Mouse (Mus musculus): Measurements from ENCODE around the gene Arhgef18.

Arhgef18 gene

DNA sequence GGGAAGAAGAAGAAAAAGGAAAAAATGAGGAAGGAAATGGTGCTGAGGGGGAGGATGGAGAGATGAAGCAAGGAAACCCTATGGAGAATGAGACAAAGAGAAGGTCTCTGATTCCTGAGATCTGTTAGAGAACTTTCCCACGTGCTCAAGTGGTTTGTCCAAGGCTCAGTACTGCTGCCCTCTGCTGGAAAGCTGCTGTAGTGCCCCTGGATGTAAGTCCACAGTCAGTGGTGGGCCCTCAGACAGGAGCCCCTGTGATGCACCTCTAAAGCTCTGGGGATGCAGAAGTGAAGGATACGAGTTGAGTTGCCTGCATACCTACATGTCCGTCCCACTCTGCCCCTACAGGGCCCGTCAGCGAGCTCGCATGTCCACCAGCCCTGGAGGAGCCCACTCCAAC is 5.5 kb upstream of the Arhgef18 start:
- H3K36me3 ChIP-seq (ENCODE audit: insufficient read depth, low read length), result no peaks in the 10 kb centered on the region
- peaks cover 45% of the 10 kb centered on the region for H3K4me1 ChIP-seq (replicated peaks; ENCODE audit: low read depth, low read length)
- peak overlapping the region; percentile 20; the same call in 1 of the 2 replicates for H3K4me3 ChIP-seq (replicated peaks; ENCODE audit: low read length)
- peaks cover 18% of the 10 kb centered on the region for H3K27me3 ChIP-seq (ENCODE audit: insufficient read depth, low read length)
- TF ChIP-seq CTCF (conservative IDR thresholded peaks at IDR 0.05; ENCODE audit: low read length), result peak; percentile 60
- no peak for TF ChIP-seq POU5F1 (IDR thresholded peaks at IDR 0.05; ENCODE audit: borderline replicate concordance, low read length)
- TF ChIP-seq NANOG (IDR thresholded peaks at IDR 0.05; ENCODE audit: borderline replicate concordance, low read length), result no peak
- no peaks in the 10 kb centered on the region for H3K9me3 ChIP-seq (ENCODE audit: low read length)

DNA sequence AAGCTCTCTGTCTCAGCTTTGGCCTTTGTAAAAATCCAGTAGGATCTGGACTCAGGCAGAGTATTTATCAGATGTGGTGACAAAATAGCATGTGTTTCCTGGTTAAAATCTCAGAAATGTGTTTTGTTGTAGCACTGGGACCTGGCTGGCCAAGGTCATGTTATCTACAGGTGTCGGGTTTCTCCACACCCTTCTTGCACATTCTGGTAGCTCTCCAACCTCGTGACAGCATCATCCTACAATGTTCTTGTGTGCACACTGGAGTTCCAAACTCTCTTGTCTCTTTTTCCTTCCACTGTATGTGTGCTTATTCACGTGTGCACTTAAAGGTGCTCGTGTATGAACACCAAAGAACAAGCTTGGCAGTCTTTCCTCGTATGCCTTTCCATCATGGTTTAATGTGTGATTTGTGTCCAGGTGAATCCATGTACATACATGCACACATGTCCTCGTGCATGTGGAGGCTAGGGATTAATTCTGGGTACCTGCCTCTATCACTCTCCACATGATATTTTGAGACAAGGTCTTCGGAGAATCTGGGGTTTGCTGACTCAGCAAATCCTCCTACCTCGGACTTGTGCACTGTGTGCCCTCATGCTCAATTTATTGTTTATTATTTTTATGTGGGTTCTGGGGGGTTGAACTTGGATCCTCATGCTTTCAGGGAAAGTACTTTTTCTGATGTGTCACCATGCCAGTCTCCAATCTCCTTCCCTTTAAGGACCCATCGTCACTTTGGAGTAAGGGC is 4.0 kb upstream of the Arhgef18 start:
- no peaks in the 10 kb centered on the region for H3K9me3 ChIP-seq (ENCODE audit: low read length)
- no peak overlapping the region for H3K4me3 ChIP-seq (replicated peaks; ENCODE audit: low read length)
- TF ChIP-seq NANOG (IDR thresholded peaks at IDR 0.05; ENCODE audit: borderline replicate concordance, low read length) (no peak), CTCF (conservative IDR thresholded peaks at IDR 0.05; ENCODE audit: low read length) (no peak), POU5F1 (IDR thresholded peaks at IDR 0.05; ENCODE audit: borderline replicate concordance, low read length) (no peak)
- H3K27me3 ChIP-seq (ENCODE audit: insufficient read depth, low read length), result peaks cover 18% of the 10 kb centered on the region
- 0 out of 2 replicates have a peak, but pooled peaks cover under 1% of the 10 kb centered on the region for H3K36me3 ChIP-seq (ENCODE audit: insufficient read depth, low read length)
- peaks cover 52% of the 10 kb centered on the region for H3K4me1 ChIP-seq (replicated peaks; ENCODE audit: low read depth, low read length)

- no peak overlapping the region for H3K4me3 ChIP-seq (replicated peaks; ENCODE audit: low read length)
These were observed 3.3 kb upstream of the Arhgef18 start for GRCm38 (mm10) chr8:3389506-3389905.

GRCm38 (mm10) chr8:3392293-3392692 is 513 bp upstream of the Arhgef18 start:
- TF ChIP-seq POU5F1 (IDR thresholded peaks at IDR 0.05; ENCODE audit: borderline replicate concordance, low read length) (no peak), NANOG (IDR thresholded peaks at IDR 0.05; ENCODE audit: borderline replicate concordance, low read length) (no peak), CTCF (conservative IDR thresholded peaks at IDR 0.05; ENCODE audit: low read length) (no peak)
- H3K4me3 ChIP-seq (replicated peaks; ENCODE audit: low read length), result peak overlapping the region; percentile 96
- no peaks in the 10 kb centered on the region for H3K27me3 ChIP-seq (ENCODE audit: insufficient read depth, low read length)
- H3K36me3 ChIP-seq (ENCODE audit: insufficient read depth, low read length), result peaks cover 17% of the 10 kb centered on the region
- H3K9me3 ChIP-seq (ENCODE audit: low read length), result no peaks in the 10 kb centered on the region
- peaks cover 73% of the 10 kb centered on the region for H3K4me1 ChIP-seq (replicated peaks; ENCODE audit: low read depth, low read length)

More at GRCm38 (mm10) chr8:3389506-3389905, 3.3 kb upstream of the Arhgef18 start:
- Histone ChIP-seq H3K4me1 (replicated peaks; ENCODE audit: low read depth, low read length) (peaks cover 58% of the 10 kb centered on the region), H3K27me3 (ENCODE audit: insufficient read depth, low read length) (peaks cover 12% of the 10 kb centered on the region), H3K36me3 (ENCODE audit: insufficient read depth, low read length) (0 out of 2 replicates have a peak, but pooled peaks cover 5% of the 10 kb centered on the region), H3K9me3 (ENCODE audit: low read length) (no peaks in the 10 kb centered on the region)
- no peak for TF ChIP-seq NANOG (IDR thresholded peaks at IDR 0.05; ENCODE audit: borderline replicate concordance, low read length)
- TF ChIP-seq POU5F1 (IDR thresholded peaks at IDR 0.05; ENCODE audit: borderline replicate concordance, low read length), result no peak

DNA sequence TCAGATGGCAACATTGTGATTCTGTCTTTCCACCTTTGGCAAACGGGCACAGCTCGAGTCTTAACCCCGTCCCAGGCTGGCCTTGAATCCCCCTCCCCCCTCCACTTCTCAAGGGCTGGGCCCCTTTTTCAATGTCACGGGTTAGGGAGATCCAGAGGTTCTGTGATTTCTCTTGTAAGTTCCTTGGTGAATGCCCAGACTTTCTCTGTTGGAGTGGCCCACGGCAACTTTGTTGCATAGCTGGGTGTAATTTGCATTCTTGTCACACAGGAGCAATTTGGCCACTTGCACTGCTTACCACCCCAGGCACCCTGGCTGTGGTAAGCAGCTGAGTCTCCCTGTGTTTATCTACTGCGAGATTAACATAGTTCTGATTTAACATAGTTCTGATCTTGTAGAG is 1.8 kb downstream of the Arhgef18 start:
- Histone ChIP-seq H3K4me1 (replicated peaks; ENCODE audit: low read depth, low read length) (peaks cover 74% of the 10 kb centered on the region), H3K4me3 (replicated peaks; ENCODE audit: low read length) (peak overlapping the region; percentile 96), H3K27me3 (ENCODE audit: insufficient read depth, low read length) (no peaks in the 10 kb centered on the region), H3K36me3 (ENCODE audit: insufficient read depth, low read length) (peaks cover 40% of the 10 kb centered on the region), H3K9me3 (ENCODE audit: low read length) (no peaks in the 10 kb centered on the region)
- TF ChIP-seq CTCF (conservative IDR thresholded peaks at IDR 0.05; ENCODE audit: low read length) (no peak), POU5F1 (IDR thresholded peaks at IDR 0.05; ENCODE audit: borderline replicate concordance, low read length) (no peak), NANOG (IDR thresholded peaks at IDR 0.05; ENCODE audit: borderline replicate concordance, low read length) (no peak)

GRCm38 (mm10) chr8:3395246-3395645 is 2.4 kb downstream of the Arhgef18 start:
- H3K4me3 ChIP-seq (replicated peaks; ENCODE audit: low read length), result peak overlapping the region; percentile 96
- peak; percentile 50; the same call in 1 of the 2 replicates for TF ChIP-seq POU5F1 (IDR thresholded peaks at IDR 0.05; ENCODE audit: borderline replicate concordance, low read length)
- no peak for TF ChIP-seq CTCF (conservative IDR thresholded peaks at IDR 0.05; ENCODE audit: low read length)
- TF ChIP-seq NANOG (IDR thresholded peaks at IDR 0.05; ENCODE audit: borderline replicate concordance, low read length), result peak; percentile 57; the same call in 1 of the 2 replicates
- peaks cover 44% of the 10 kb centered on the region for H3K36me3 ChIP-seq (ENCODE audit: insufficient read depth, low read length)
- H3K9me3 ChIP-seq (ENCODE audit: low read length), result no peaks in the 10 kb centered on the region
- H3K27me3 ChIP-seq (ENCODE audit: insufficient read depth, low read length), result no peaks in the 10 kb centered on the region
- H3K4me1 ChIP-seq (replicated peaks; ENCODE audit: low read depth, low read length), result peaks cover 79% of the 10 kb centered on the region

DNA sequence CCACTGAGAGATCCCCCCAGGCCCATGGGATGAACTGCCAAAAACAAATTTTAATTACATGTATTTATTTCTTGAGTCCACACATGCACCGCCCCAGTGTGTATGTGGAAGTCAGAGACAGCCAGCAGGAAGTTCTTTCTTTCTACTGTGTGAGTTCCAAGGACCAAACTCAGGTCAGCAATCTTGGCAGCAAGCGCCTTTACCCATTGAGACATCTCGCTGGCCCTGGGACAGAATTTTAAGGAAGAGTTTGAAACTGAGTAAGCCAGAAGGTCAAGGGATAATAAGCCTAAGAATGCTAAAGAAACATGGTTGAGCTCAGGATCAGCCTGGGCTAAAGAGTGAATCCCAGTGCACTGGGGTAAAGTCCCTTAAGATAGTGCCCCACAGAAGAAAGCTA is 4.8 kb downstream of the Arhgef18 start:
- Histone ChIP-seq H3K36me3 (ENCODE audit: insufficient read depth, low read length) (peaks cover 58% of the 10 kb centered on the region), H3K27me3 (ENCODE audit: insufficient read depth, low read length) (no peaks in the 10 kb centered on the region), H3K4me3 (replicated peaks; ENCODE audit: low read length) (peak overlapping the region; percentile 96), H3K9me3 (ENCODE audit: low read length) (no peaks in the 10 kb centered on the region), H3K4me1 (replicated peaks; ENCODE audit: low read depth, low read length) (peaks cover 88% of the 10 kb centered on the region)
- TF ChIP-seq NANOG (IDR thresholded peaks at IDR 0.05; ENCODE audit: borderline replicate concordance, low read length) (no peak), CTCF (conservative IDR thresholded peaks at IDR 0.05; ENCODE audit: low read length) (no peak), POU5F1 (IDR thresholded peaks at IDR 0.05; ENCODE audit: borderline replicate concordance, low read length) (no peak)

DNA sequence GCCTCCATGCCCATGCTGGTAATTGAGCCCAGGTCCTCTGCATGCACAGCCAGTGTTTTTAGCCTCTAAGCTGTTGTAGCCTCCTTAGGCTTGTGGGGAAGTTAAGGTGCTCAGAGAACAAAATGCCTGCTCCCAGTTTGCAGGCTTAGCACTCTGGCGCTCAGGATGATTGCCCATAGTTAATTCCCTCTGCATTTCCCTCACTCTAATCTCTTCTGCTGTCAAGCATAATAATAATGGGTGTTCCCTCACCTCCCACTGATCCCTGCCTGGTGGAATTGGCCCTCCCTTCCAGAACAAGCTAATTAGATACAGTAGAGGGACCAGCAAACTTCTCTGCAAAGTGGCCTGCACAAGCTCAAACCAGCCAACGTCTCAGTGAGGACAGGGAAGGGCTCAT is 7.7 kb downstream of the Arhgef18 start:
- Histone ChIP-seq H3K27me3 (ENCODE audit: insufficient read depth, low read length) (no peaks in the 10 kb centered on the region), H3K36me3 (ENCODE audit: insufficient read depth, low read length) (peaks cover 76% of the 10 kb centered on the region), H3K9me3 (ENCODE audit: low read length) (no peaks in the 10 kb centered on the region), H3K4me1 (replicated peaks; ENCODE audit: low read depth, low read length) (peaks cover 97% of the 10 kb centered on the region), H3K4me3 (replicated peaks; ENCODE audit: low read length) (peak overlapping the region; percentile 54)
- TF ChIP-seq NANOG (IDR thresholded peaks at IDR 0.05; ENCODE audit: borderline replicate concordance, low read length) (no peak; the same call in 1 of the 2 replicates), POU5F1 (IDR thresholded peaks at IDR 0.05; ENCODE audit: borderline replicate concordance, low read length) (no peak), CTCF (conservative IDR thresholded peaks at IDR 0.05; ENCODE audit: low read length) (no peak)

Measured in E14TG2a.4 (cell line).